Mouse (Mus musculus): ENCODE measurements at regions not wholly inside any gene's neighbourhood (a gene's known extent, or its start where the extent isn't known, plus 50 kb on each side); places are given as distances from the start of the nearest gene placed in this dataset.
"Not testable (repeated sequence)": the region's sequence is repeated elsewhere in the genome, so short reads cannot be mapped to it uniquely, and the experiment has no call there.

DNA sequence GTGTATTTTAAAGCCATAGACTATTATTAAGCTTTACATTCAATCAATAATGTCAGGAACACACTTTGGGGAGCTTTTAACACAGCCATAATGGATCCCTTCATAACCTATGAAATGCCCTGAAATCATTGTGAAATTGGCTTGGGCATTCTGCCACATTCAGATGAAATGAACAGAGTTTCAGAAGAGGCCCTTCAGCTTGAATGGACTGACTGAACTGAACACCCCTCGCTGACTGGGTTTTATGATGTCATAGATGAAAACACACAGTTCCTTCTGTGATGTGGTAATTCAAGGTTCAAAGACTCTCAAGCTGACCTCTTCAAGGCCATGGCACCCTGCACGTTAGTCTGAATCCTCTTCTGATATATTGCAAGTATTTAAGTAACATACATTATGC is 298.4 kb upstream of the Ercc4 start:
- H3K9ac ChIP-seq (ENCODE audit: low read depth, low read length) = no peak overlapping the region
- WGBS = 63% methylated on average over 2 of the region's 2 CpGs
- no peak for TF ChIP-seq CTCF (IDR thresholded peaks at IDR 0.05; ENCODE audit: low read depth)
- no peak overlapping the region for H3K4me3 ChIP-seq (ENCODE audit: low read depth, low read length)
- no peaks in the 10 kb centered on the region for H3K9me3 ChIP-seq (ENCODE audit: control insufficient read depth)
- H3K4me1 ChIP-seq (replicated peaks; ENCODE audit: control insufficient read depth, insufficient read depth, low read length) = no peaks in the 10 kb centered on the region
- ATAC-seq = no peak
- no peak overlapping the region for H3K27ac ChIP-seq (ENCODE audit: low read depth, low read length)
- no peak overlapping the region for H3K4me2 ChIP-seq (replicated peaks; ENCODE audit: low read depth)
- H3K36me3 ChIP-seq (ENCODE audit: control insufficient read depth, insufficient read depth) = no peaks in the 10 kb centered on the region
- H3K27me3 ChIP-seq (replicated peaks; ENCODE audit: control insufficient read depth, insufficient read depth, low read length) = no peaks in the 10 kb centered on the region

DNA sequence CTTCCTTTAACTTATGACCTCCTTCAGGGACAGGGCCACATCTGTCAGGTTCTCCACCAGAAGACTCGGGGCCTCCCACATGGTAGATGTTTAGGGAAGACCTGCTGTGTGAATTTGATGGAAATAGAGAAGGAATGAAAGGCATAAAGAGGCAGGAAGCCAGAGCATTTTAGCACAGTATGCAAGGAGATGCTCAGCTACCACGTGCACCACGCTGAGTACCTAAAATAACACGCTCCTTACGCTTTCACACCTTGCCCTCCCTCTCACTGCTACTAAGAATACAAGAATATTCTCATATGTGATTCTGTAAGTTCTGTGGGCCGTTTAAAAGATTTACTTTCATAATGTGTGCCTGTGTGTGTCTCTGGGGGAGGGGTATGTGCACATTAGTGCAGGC is 284.8 kb upstream of the Ercc4 start:
- no peak overlapping the region for H3K4me3 ChIP-seq (ENCODE audit: low read depth, low read length)
- no peak for TF ChIP-seq CTCF (IDR thresholded peaks at IDR 0.05; ENCODE audit: low read depth)
- H3K27me3 ChIP-seq (replicated peaks; ENCODE audit: control insufficient read depth, insufficient read depth, low read length) = no peaks in the 10 kb centered on the region
- H3K4me2 ChIP-seq (replicated peaks; ENCODE audit: low read depth) = no peak overlapping the region
- H3K4me1 ChIP-seq (replicated peaks; ENCODE audit: control insufficient read depth, insufficient read depth, low read length) = no peaks in the 10 kb centered on the region
- H3K27ac ChIP-seq (ENCODE audit: low read depth, low read length) = no peak overlapping the region
- H3K9me3 ChIP-seq (ENCODE audit: control insufficient read depth) = no peaks in the 10 kb centered on the region
- no peaks in the 10 kb centered on the region for H3K36me3 ChIP-seq (ENCODE audit: control insufficient read depth, insufficient read depth)
- no peak overlapping the region for H3K9ac ChIP-seq (ENCODE audit: low read depth, low read length)
- no peak for ATAC-seq
- WGBS = 77% methylated on average over 6 of the region's 6 CpGs

DNA sequence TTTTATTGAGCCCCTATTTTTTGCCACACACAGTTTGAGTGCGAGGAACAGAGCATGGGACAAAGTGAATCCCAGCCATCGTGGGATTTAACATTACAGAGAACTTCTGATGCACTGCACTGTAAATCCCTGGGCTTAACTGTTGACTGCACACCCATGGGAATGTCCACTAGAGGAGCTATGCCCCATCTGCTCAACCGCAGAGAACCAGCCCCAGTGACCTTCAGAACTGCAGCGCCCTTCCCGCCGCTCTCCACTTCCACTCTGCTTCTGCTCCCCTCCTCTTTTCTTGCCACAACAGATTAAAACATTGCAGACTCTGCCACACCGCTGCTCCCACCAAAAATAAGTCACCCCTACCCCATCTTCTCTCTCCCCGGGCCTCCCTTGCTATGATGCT is 283.3 kb upstream of the Ercc4 start:
- Histone ChIP-seq H3K9ac (ENCODE audit: low read depth, low read length) (no peak overlapping the region), H3K4me3 (ENCODE audit: low read depth, low read length) (no peak overlapping the region), H3K27ac (ENCODE audit: low read depth, low read length) (no peak overlapping the region), H3K9me3 (ENCODE audit: control insufficient read depth) (no peaks in the 10 kb centered on the region), H3K27me3 (replicated peaks; ENCODE audit: control insufficient read depth, insufficient read depth, low read length) (no peaks in the 10 kb centered on the region), H3K4me2 (replicated peaks; ENCODE audit: low read depth) (no peak overlapping the region), H3K36me3 (ENCODE audit: control insufficient read depth, insufficient read depth) (no peaks in the 10 kb centered on the region), H3K4me1 (replicated peaks; ENCODE audit: control insufficient read depth, insufficient read depth, low read length) (no peaks in the 10 kb centered on the region)
- 46% methylated on average over 8 of the region's 8 CpGs for WGBS
- peak; percentile 66 for TF ChIP-seq CTCF (IDR thresholded peaks at IDR 0.05; ENCODE audit: low read depth)
- ATAC-seq = no peak

DNA sequence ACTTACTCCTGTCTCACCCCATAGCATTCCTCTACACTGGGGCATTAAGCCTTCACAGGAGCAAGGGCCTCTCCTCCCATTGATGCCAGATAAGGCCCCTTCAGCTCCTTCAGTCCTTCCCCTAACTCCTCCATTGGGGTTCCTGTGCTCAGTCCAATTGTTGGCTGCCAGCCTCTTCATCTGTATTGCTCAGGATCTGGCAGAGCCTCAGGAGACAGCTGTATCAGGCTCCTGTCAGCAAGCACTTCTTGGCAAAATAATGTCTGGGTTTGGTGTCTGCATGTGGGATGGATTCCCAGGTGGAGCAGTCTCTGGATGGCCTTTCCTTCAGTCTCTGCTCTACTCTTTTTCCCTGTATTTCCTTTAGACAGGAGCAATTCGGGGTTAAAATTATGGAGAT is 278.2 kb upstream of the Ercc4 start:
- not testable (repeated sequence) for H3K9ac ChIP-seq (ENCODE audit: low read depth, low read length); H3K4me2 ChIP-seq (replicated peaks; ENCODE audit: low read depth); H3K9me3 ChIP-seq (ENCODE audit: control insufficient read depth); H3K36me3 ChIP-seq (ENCODE audit: control insufficient read depth, insufficient read depth); H3K4me1 ChIP-seq (replicated peaks; ENCODE audit: control insufficient read depth, insufficient read depth, low read length); H3K27ac ChIP-seq (ENCODE audit: low read depth, low read length); H3K4me3 ChIP-seq (ENCODE audit: low read depth, low read length); H3K27me3 ChIP-seq (replicated peaks; ENCODE audit: control insufficient read depth, insufficient read depth, low read length); ATAC-seq
- WGBS = 44% methylated on average over 1 of the region's 1 CpGs

DNA sequence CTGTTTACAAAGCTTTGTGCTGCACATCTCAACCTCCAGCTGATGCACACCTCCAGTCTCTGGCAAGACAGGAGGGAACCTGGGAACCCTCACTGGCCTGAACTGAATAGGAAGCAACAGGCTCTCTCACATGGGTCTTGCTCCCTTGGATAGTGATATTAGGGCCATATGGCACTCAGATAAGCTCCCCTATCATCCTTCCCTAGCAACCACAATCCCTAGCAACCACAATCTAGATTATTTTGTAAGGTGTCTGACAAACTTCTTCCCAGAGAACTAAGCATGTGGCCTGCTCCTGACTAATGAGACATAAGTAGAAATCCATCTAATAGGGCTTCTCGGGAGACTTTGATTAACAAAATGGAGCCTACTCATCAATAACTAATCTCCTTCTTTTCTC is 253.1 kb upstream of the Ercc4 start:
- no peak overlapping the region for H3K9ac ChIP-seq (ENCODE audit: low read depth, low read length)
- no peaks in the 10 kb centered on the region for H3K9me3 ChIP-seq (ENCODE audit: control insufficient read depth)
- ATAC-seq = no peak
- no peak overlapping the region for H3K4me3 ChIP-seq (ENCODE audit: low read depth, low read length)
- no peak for TF ChIP-seq CTCF (IDR thresholded peaks at IDR 0.05; ENCODE audit: low read depth)
- 80% methylated on average over 1 of the region's 1 CpGs for whole genome bisulfite sequencing
- no peaks in the 10 kb centered on the region for H3K36me3 ChIP-seq (ENCODE audit: control insufficient read depth, insufficient read depth)
- no peaks in the 10 kb centered on the region for H3K27me3 ChIP-seq (replicated peaks; ENCODE audit: control insufficient read depth, insufficient read depth, low read length)
- H3K27ac ChIP-seq (ENCODE audit: low read depth, low read length) = no peak overlapping the region
- no peaks in the 10 kb centered on the region for H3K4me1 ChIP-seq (replicated peaks; ENCODE audit: control insufficient read depth, insufficient read depth, low read length)
- no peak overlapping the region for H3K4me2 ChIP-seq (replicated peaks; ENCODE audit: low read depth)

DNA sequence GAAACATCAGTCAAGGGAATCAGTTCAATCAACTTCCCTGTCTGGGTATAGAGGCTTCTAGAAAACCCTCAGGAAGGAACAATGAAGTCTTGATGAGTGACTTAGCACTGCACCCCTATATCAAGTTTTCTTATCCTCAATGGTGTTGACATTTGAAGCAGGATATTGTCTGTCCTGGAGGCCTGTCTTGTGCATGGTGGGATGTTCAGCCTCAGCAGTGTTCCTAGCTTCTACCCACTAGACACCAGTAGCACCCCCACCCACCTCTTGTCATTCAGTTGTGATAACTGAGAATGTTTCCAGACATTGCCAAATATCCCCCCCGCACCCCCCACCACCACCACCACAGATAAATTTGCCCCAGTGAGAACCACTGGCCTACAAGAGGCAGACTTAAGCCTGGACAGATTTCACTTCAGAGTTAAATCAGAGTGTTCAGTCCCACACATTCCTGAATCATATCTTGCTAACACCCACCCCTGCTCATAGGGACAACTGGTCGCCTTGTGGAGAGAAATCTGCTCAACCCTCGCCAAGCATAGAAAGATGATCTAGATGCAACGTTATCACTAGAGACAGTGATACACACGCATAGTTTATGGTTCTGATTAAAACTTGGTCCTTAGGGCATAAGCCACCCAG is 249.6 kb upstream of the Ercc4 start:
- H3K27me3 ChIP-seq (replicated peaks; ENCODE audit: control insufficient read depth, insufficient read depth, low read length) = no peaks in the 10 kb centered on the region
- ATAC-seq = no peak
- TF ChIP-seq CTCF (IDR thresholded peaks at IDR 0.05; ENCODE audit: low read depth) = no peak
- no peak overlapping the region for H3K27ac ChIP-seq (ENCODE audit: low read depth, low read length)
- no peaks in the 10 kb centered on the region for H3K4me1 ChIP-seq (replicated peaks; ENCODE audit: control insufficient read depth, insufficient read depth, low read length)
- 85% methylated on average over 5 of the region's 5 CpGs for WGBS
- no peaks in the 10 kb centered on the region for H3K36me3 ChIP-seq (ENCODE audit: control insufficient read depth, insufficient read depth)
- no peak overlapping the region for H3K9ac ChIP-seq (ENCODE audit: low read depth, low read length)
- H3K4me3 ChIP-seq (ENCODE audit: low read depth, low read length) = no peak overlapping the region
- H3K4me2 ChIP-seq (replicated peaks; ENCODE audit: low read depth) = no peak overlapping the region
- no peaks in the 10 kb centered on the region for H3K9me3 ChIP-seq (ENCODE audit: control insufficient read depth)

DNA sequence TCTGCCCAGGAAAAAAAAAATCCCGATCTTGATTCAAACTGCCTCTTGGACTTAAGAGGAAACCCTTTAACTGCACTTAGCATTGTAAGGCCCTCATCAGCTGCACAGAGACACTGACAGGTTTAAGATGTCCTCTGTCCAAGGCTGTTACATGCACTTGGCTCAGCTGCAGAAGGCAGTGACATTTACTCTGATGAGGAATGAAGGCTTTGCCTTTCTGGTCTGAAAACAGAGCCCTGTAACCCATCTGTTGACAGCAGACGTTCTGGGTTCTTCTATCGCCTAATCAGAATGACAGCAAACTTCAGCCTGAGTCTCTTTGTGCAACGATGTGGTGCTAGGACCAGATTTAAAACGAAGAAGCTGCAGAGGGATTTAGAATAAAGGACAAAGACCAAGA is 246.9 kb upstream of the Ercc4 start:
- no peak for ATAC-seq
- no peak for TF ChIP-seq CTCF (IDR thresholded peaks at IDR 0.05; ENCODE audit: low read depth)
- Histone ChIP-seq H3K4me1 (replicated peaks; ENCODE audit: control insufficient read depth, insufficient read depth, low read length) (no peaks in the 10 kb centered on the region), H3K4me3 (ENCODE audit: low read depth, low read length) (no peak overlapping the region), H3K36me3 (ENCODE audit: control insufficient read depth, insufficient read depth) (no peaks in the 10 kb centered on the region), H3K9me3 (ENCODE audit: control insufficient read depth) (no peaks in the 10 kb centered on the region), H3K27me3 (replicated peaks; ENCODE audit: control insufficient read depth, insufficient read depth, low read length) (no peaks in the 10 kb centered on the region), H3K4me2 (replicated peaks; ENCODE audit: low read depth) (no peak overlapping the region), H3K9ac (ENCODE audit: low read depth, low read length) (no peak overlapping the region), H3K27ac (ENCODE audit: low read depth, low read length) (no peak overlapping the region)
- WGBS = 71% methylated on average over 5 of the region's 5 CpGs

DNA sequence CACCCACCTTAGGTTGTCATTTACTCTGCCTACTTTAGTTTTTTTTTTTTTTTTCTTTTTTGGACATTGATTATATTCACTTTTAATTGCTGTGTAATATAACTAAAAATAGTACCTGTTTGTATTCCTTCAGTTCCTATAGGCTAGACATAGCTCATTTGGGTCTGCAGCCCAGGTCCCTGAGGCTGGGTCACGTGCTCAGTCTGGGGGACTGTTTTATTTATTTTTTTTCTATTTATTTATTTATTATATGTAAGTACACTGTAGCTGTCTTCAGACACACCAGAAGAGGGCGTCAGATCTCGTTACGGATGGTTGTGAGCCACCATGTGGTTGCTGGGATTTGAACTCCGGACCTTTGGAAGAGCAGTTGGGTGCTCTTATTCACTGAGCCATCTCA is 231.2 kb upstream of the Ercc4 start:
- not testable (repeated sequence) for H3K4me2 ChIP-seq (replicated peaks; ENCODE audit: low read depth); H3K36me3 ChIP-seq (ENCODE audit: control insufficient read depth, insufficient read depth); H3K4me1 ChIP-seq (replicated peaks; ENCODE audit: control insufficient read depth, insufficient read depth, low read length); H3K27ac ChIP-seq (ENCODE audit: low read depth, low read length); ATAC-seq; H3K27me3 ChIP-seq (replicated peaks; ENCODE audit: control insufficient read depth, insufficient read depth, low read length); H3K4me3 ChIP-seq (ENCODE audit: low read depth, low read length); H3K9ac ChIP-seq (ENCODE audit: low read depth, low read length); H3K9me3 ChIP-seq (ENCODE audit: control insufficient read depth)
- 80% methylated on average over 5 of the region's 5 CpGs for WGBS

Measured in intestine, postnatal 0 days (tissue).